8 mouse cellular contexts compared by ENCODE assay signal in the genomic region with DNA sequence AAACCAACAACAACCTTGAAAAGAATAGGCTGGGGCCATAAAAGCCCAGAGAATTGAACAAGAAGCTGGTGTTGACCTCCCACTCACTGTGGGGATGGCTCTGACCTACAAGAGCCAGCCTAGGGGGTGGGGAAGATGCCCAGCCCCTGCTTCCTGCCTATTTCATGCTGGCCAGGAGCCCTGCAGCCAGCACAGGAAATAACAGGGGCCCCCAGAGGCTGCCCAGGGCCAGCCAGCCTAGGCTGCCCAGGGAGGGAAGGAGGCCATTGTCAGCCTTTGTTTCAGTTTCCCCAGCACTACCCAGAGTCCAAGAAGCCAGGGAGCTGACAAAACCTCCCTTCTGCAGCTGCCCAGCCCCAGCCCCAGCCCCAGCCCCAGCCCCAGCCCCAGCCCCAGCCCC.
DNase-seq lines count a peak whose midpoint lies in the region; ATAC-seq and TF ChIP-seq lines count a peak whose summit lies in the region.

No protein-coding gene starts in this region.

- no peaks in the 10 kb centered on the region for H3K36me3 ChIP-seq in limb, embryonic 14.5 days (ENCODE audit: control insufficient read depth, insufficient read depth, low read length)
- H3K36me3 ChIP-seq in stomach, embryonic 16.5 days (ENCODE audit: control insufficient read depth, insufficient read depth, low read length) = no peaks in the 10 kb centered on the region

- no peak for TF ChIP-seq POLR2A in limb, embryonic 14.5 days (IDR thresholded peaks at IDR 0.05; ENCODE audit: borderline replicate concordance, extremely low read depth, insufficient read depth, insufficient read length)

- ATAC-seq in limb, embryonic 14.5 days (ENCODE audit: low FRiP score, low read depth) = no peak
- ATAC-seq in stomach, embryonic 16.5 days (ENCODE audit: insufficient read depth, low FRiP score) = peak; percentile 37; the same call in 1 of the 2 replicates
- no peak for ATAC-seq in CD4-positive, CD25-positive, alpha-beta regulatory T cell, adult 4 months

- H3K9me3 ChIP-seq in limb, embryonic 14.5 days (ENCODE audit: control insufficient read depth, low read length) = no peaks in the 10 kb centered on the region
- no peaks in the 10 kb centered on the region for H3K9me3 ChIP-seq in stomach, embryonic 16.5 days (replicated peaks; ENCODE audit: control insufficient read depth, low read length)

- H3K4me1 ChIP-seq in limb, embryonic 14.5 days (ENCODE audit: control insufficient read depth, insufficient read depth, low read length) = peaks cover 60% of the 10 kb centered on the region
- peaks cover 29% of the 10 kb centered on the region for H3K4me1 ChIP-seq in stomach, embryonic 16.5 days (ENCODE audit: control insufficient read depth, insufficient read depth, low read length)

- no peak overlapping the region for H3K27ac ChIP-seq in limb, embryonic 14.5 days (replicated peaks; ENCODE audit: low read depth, low read length)
- H3K27ac ChIP-seq in stomach, embryonic 16.5 days (ENCODE audit: low read length) = no peak overlapping the region; the same call in 1 of the 2 replicates

- H3K9ac ChIP-seq in limb, embryonic 14.5 days (ENCODE audit: low read depth, low read length, severe bottlenecking) = peak overlapping the region; percentile 18; the same call in 1 of the 2 replicates
- H3K9ac ChIP-seq in stomach, embryonic 16.5 days (ENCODE audit: low read length) = no peak overlapping the region; the same call in 1 of the 2 replicates

- no peak overlapping the region for H3K4me2 ChIP-seq in limb, embryonic 14.5 days (replicated peaks; ENCODE audit: low read depth, low read length, severe bottlenecking)
- H3K4me2 ChIP-seq in stomach, embryonic 16.5 days (ENCODE audit: low read depth, low read length) = no peak overlapping the region

- DNase-seq in right cerebral cortex, adult 18-20 months = peak; percentile 6
- no peak for DNase-seq in right cerebral cortex, postnatal 25 days
- peak; percentile 19 to 27 for DNase-seq in heart, postnatal 14 days
- no peak for DNase-seq in limb, embryonic 14.5 days (ENCODE audit: low spot score)
- no peak for DNase-seq in right cerebral cortex, postnatal 14 days
- DNase-seq in right cerebral cortex, postnatal 36 days (ENCODE audit: low spot score in 2 of 2) = no peak

- no peak overlapping the region for H3K4me3 ChIP-seq in limb, embryonic 14.5 days (replicated peaks; ENCODE audit: low read length)
- H3K4me3 ChIP-seq in stomach, embryonic 16.5 days (replicated peaks; ENCODE audit: low read length) = no peak overlapping the region

- intact Hi-C loops in heart, postnatal 14 days (cut with DNase I) = loop anchor here (5.0 kb wide), 1 partner anchor 65 kb away; a partner anchor contains a TSS

- no peaks in the 10 kb centered on the region for H3K27me3 ChIP-seq in limb, embryonic 14.5 days (ENCODE audit: control insufficient read depth, insufficient read depth, low read length)
- no peaks in the 10 kb centered on the region for H3K27me3 ChIP-seq in stomach, embryonic 16.5 days (ENCODE audit: control insufficient read depth, insufficient read depth, low read length)

Comparison
In these comparisons a context has a peak if more than half of its experiments do, and no peak if none do; other contexts are left out.
1. DNase-seq: peak in right cerebral cortex, adult 18-20 months (single experiment) and heart, postnatal 14 days (2 of 2); none in right cerebral cortex, postnatal 25 days (single experiment), limb, embryonic 14.5 days (single experiment), right cerebral cortex, postnatal 14 days (single experiment) and right cerebral cortex, postnatal 36 days (0 of 2).